Mouse (Mus musculus) heart, embryonic 10.5 days (tissue): ENCODE results near the gene Hrh1. TPM values are rescaled to one million over a fixed set of nuclear protein-coding genes. Genes with fewer than 3 reads are reported as not detected.
A peak's percentile ranks its signal among the peaks of the same experiment; 100 is the strongest.

Source experiments
- DNase-seq: peaks from one replicate; pipeline ENCODE4 v3.0.0-alpha.2; 2017; ENCODE audit warnings: low spot score
- H3K27ac ChIP-seq: fragments of 300-500 bp; sonication (generic); 2 replicates; pipeline ENCODE4 v1.5.1; 2016; ENCODE audit warnings: mild to moderate bottlenecking
- H3K27me3 ChIP-seq: fragments of 300-500 bp; sonication (generic); 2 replicates; pipeline ENCODE4 v1.6.1; 2016; ENCODE audit warnings: mild to moderate bottlenecking; ENCODE audit not compliant: poor library complexity, insufficient read depth, severe bottlenecking
- H3K36me3 ChIP-seq: fragments of 300-500 bp; sonication (generic); 2 replicates; pipeline ENCODE4 v1.6.1; 2016; ENCODE audit warnings: mild to moderate bottlenecking, moderate library complexity
- H3K4me1 ChIP-seq: fragments of 300-500 bp; sonication (generic); 2 replicates; pipeline ENCODE4 v1.6.1; 2016; ENCODE audit warnings: mild to moderate bottlenecking
- H3K4me3 ChIP-seq: fragments of 300-500 bp; sonication (generic); 2 replicates; pipeline ENCODE4 v1.5.1; 2016; ENCODE audit warnings: mild to moderate bottlenecking, moderate library complexity
- H3K9me3 ChIP-seq: fragments of 300-500 bp; sonication (generic); 2 replicates; pipeline ENCODE4 v1.6.1; 2016; ENCODE audit warnings: mild to moderate bottlenecking, moderate library complexity
- WGBS: fragments of 180-500 bp; shearing (Covaris S2); methylation state at CpG from one replicate; pipeline ENCODE4 v1.1.7; 2016; 5-methylcytosine and 5-hydroxymethylcytosine counted together
- polyA plus RNA-seq: library from polyadenylated mRNA; unstranded; fragments of >200 nt; fragmentation: Nextera tagmentation; extraction: Ambion mirVana; gene quantifications from 2 replicates; pipeline ENCODE4 v1.2.1, GENCODE M21; 2016

Hrh1 gene
- polyA plus RNA-seq, 1 experiment from 2014 or later: not detected

DNA sequence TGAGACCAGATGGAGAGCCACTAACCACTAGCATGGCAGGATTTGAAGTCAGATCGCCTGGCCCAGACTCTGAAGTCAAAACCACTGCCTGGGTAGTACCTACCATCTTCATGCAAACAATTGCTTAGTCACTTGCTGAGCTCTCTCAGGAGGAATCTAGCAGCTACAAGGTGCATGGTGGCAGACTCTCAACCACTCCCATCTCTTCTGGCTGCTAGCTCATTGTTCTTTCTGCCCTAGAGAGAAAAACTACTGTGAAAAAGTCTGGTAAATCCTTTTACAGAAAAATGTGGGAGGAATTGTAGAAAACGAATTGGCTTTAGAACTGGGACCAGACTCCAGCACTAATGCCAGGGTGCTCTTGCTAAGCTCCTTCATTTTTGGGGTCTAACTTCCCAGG, 7.6 kb upstream of the Hrh1 start:
- no peak for DNase-seq
- peaks cover 33% of the 10 kb centered on the region for H3K27me3 ChIP-seq
- no peak overlapping the region for H3K4me3 ChIP-seq
- H3K27ac ChIP-seq: no peak overlapping the region
- 69% methylated on average over 2 of the region's 2 CpGs for WGBS
- H3K36me3 ChIP-seq: no peaks in the 10 kb centered on the region
- no peaks in the 10 kb centered on the region for H3K9me3 ChIP-seq
- 0 out of 2 replicates have a peak, but pooled peaks cover 8% of the 10 kb centered on the region for H3K4me1 ChIP-seq

GRCm38 (mm10) chr6:114394982-114395381, 2.8 kb upstream of the Hrh1 start:
- Histone ChIP-seq H3K27ac (no peak overlapping the region), H3K9me3 (no peaks in the 10 kb centered on the region), H3K4me1 (peaks cover 23% of the 10 kb centered on the region), H3K4me3 (no peak overlapping the region), H3K27me3 (peaks cover 82% of the 10 kb centered on the region), H3K36me3 (no peaks in the 10 kb centered on the region)
- no peak for DNase-seq
- 66% methylated on average over 4 of the region's 4 CpGs for WGBS

DNA sequence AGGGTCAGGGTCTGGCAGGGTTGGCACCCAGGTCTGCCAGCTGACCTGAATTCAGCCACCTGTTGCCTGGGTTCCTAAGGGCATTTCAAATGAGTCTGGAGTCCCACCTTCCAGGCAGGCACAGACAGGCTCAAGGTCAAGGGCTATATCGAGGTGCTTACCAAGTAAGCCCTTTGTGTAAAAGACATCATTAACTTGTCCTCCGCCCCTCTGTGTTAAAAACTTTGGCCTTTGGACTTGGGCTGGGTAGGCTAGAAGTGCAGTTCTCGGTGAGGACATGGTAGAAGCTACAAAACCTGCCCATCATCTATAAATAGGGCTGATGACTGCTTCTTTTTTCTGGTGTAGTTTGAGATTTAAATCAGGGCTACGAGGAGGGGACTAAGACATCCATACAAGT, 1.1 kb upstream of the Hrh1 start:
- Histone ChIP-seq H3K9me3 (no peaks in the 10 kb centered on the region), H3K27ac (no peak overlapping the region), H3K4me3 (no peak overlapping the region), H3K4me1 (peaks cover 23% of the 10 kb centered on the region), H3K36me3 (no peaks in the 10 kb centered on the region), H3K27me3 (peaks cover 87% of the 10 kb centered on the region)
- no peak for DNase-seq
- 56% methylated on average over 4 of the region's 4 CpGs for WGBS

- 7% methylated on average over 11 of the region's 11 CpGs for WGBS
- peaks cover 19% of the 10 kb centered on the region for H3K4me1 ChIP-seq
- H3K27me3 ChIP-seq: peaks cover 82% of the 10 kb centered on the region
- peak overlapping the region; percentile 69 for H3K4me3 ChIP-seq
- no peak overlapping the region for H3K27ac ChIP-seq
- no peaks in the 10 kb centered on the region for H3K9me3 ChIP-seq
- no peak for DNase-seq
- no peaks in the 10 kb centered on the region for H3K36me3 ChIP-seq
These were observed 456 bp upstream of the Hrh1 start for GRCm38 (mm10) chr6:114397280-114397679.

- Histone ChIP-seq H3K9me3 (no peaks in the 10 kb centered on the region), H3K27me3 (peaks cover 70% of the 10 kb centered on the region), H3K36me3 (no peaks in the 10 kb centered on the region), H3K27ac (no peak overlapping the region), H3K4me1 (peaks cover 18% of the 10 kb centered on the region), H3K4me3 (0 out of 2 replicates have a peak overlapping the region, but pooled peaks have one; percentile 69)
- WGBS: 6% methylated on average over 9 of the region's 9 CpGs
- no peak for DNase-seq
These were observed 890 bp downstream of the Hrh1 start for GRCm38 (mm10) chr6:114398626-114399025.

DNA sequence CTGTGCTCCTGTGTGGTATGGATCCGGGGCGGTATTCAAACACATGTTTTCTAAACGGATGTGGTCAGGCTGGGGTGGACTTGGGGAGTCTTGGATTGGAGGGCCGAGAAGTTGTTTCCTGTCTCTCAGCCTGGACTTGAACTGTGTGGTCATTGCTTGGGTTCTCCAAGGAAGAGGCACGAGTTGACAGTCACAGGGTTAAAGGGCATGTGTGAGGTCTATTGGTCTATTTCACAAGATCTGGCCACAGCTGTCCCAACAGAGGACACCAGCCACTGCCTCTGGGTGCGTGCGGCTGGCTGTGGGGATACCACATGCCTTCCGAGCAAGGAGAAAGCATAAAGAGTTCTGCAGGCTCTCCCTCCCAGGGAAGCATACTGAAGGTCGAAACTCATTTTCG, 2.7 kb downstream of the Hrh1 start:
- Histone ChIP-seq H3K36me3 (no peaks in the 10 kb centered on the region), H3K27me3 (peaks cover 61% of the 10 kb centered on the region), H3K4me3 (no peak overlapping the region), H3K9me3 (no peaks in the 10 kb centered on the region), H3K27ac (no peak overlapping the region), H3K4me1 (peaks cover 24% of the 10 kb centered on the region)
- DNase-seq: no peak
- 78% methylated on average over 10 of the region's 10 CpGs for WGBS

DNA sequence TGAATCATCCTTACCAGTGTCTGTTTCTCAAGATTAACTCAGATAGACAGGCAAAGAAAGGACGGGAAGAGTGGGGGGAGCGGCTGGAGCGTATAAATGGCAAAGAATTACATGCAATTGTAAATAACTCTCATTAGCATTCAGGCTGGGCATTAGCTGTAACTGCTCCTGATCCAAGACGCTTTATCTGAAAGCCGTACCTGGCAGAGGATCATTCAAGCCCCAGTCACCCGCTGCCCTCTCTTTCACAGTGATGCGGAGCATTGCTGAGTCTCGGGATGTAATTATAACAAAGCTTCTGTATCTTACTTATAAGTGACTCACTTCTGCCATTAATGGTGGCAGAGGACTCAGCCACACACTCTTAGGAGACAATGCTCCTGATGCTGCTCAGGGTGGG, 3.1 kb downstream of the Hrh1 start:
- Histone ChIP-seq H3K27ac (no peak overlapping the region), H3K4me3 (no peak overlapping the region), H3K36me3 (no peaks in the 10 kb centered on the region), H3K27me3 (peaks cover 56% of the 10 kb centered on the region), H3K9me3 (no peaks in the 10 kb centered on the region), H3K4me1 (peaks cover 24% of the 10 kb centered on the region)
- DNase-seq: no peak
- 86% methylated on average over 8 of the region's 8 CpGs for WGBS

GRCm38 (mm10) chr6:114402161-114402560, 4.4 kb downstream of the Hrh1 start:
- 81% methylated on average over 2 of the region's 2 CpGs for WGBS
- Histone ChIP-seq H3K4me3 (no peak overlapping the region), H3K27me3 (peaks cover 43% of the 10 kb centered on the region), H3K4me1 (peaks cover 23% of the 10 kb centered on the region), H3K36me3 (no peaks in the 10 kb centered on the region), H3K27ac (no peak overlapping the region), H3K9me3 (no peaks in the 10 kb centered on the region)
- DNase-seq: no peak

DNA sequence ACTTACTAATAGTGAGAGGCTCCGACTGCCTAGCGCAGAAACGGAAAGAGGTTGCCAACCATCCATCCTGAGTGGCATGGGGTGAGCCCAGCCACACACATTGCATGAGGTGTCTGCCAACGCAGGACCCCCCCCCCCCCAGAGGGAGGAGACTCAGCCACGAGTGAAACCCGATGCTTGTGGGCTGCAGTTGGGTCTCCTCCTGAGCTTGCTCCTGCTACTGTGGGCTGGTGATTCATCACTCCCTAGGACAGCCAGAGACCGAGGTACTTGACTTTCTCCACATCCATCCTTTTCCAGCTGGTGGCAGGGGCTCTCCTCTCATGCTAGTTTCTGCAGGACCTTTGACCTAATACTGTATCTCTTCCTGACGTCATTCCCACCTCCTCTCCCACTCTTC, 5.9 kb downstream of the Hrh1 start:
- no peak overlapping the region for H3K27ac ChIP-seq
- H3K27me3 ChIP-seq: peaks cover 42% of the 10 kb centered on the region
- H3K9me3 ChIP-seq: no peaks in the 10 kb centered on the region
- no peaks in the 10 kb centered on the region for H3K36me3 ChIP-seq
- no peak for DNase-seq
- H3K4me1 ChIP-seq: peaks cover 13% of the 10 kb centered on the region
- no peak overlapping the region for H3K4me3 ChIP-seq
- WGBS: 33% methylated on average over 8 of the region's 8 CpGs

DNA sequence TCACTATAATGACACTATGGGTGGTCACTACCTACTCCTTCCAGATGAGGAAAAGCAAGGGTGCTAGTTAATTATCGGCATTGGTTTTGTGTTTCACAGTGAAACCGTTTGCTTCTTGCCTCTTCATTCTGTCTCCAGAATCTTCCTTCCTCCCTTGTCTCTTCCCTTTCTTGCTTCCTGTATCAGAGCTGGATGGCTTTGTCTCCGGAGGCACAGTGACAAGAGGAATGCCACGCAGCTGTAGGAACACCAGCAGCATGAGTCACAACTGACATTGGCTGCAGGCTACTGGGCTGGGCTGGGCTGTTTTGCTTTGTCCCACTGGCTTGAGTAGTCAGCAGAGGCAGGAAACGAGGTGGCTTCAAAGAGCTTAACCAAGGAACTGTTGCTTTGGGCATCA, 6.4 kb downstream of the Hrh1 start:
- no peak for DNase-seq

GRCm38 (mm10) chr6:114404774-114405468, 7.2 kb downstream of the Hrh1 start:
- WGBS: 79% methylated on average over 7 of the region's 7 CpGs
- no peak overlapping the region for H3K27ac ChIP-seq
- DNase-seq: no peak
- H3K4me1 ChIP-seq: peaks cover 13% of the 10 kb centered on the region
- H3K9me3 ChIP-seq: no peaks in the 10 kb centered on the region
- H3K36me3 ChIP-seq: no peaks in the 10 kb centered on the region
- H3K27me3 ChIP-seq: peaks cover 41% of the 10 kb centered on the region
- H3K4me3 ChIP-seq: no peak overlapping the region

More for the DNA sequence above, 6.4 kb downstream of the Hrh1 start:
- H3K4me3 ChIP-seq: no peak overlapping the region
- peaks cover 42% of the 10 kb centered on the region for H3K27me3 ChIP-seq
- no peaks in the 10 kb centered on the region for H3K36me3 ChIP-seq
- 32% methylated on average over 5 of the region's 5 CpGs for WGBS
- no peaks in the 10 kb centered on the region for H3K9me3 ChIP-seq
- no peak overlapping the region for H3K27ac ChIP-seq
- peaks cover 13% of the 10 kb centered on the region for H3K4me1 ChIP-seq

DNA sequence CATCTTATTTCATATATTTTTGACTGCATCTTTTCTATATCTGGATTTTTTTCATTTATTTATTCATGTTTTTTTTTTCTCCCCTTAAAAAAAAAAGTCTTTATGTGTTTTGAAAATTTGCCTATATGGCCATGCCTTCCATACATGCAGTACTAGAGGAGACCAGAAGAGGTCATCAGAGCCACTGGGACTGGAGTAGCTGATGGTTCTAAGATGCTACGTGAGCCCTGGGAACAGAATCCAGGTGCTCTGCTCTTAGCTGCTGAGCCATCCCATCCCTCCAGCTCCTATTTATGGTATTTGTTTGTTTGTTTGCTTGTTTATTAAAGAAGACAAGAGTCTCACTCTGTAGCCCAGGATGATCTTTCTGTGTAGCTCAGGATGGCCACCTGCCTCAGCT, 8.9 kb downstream of the Hrh1 start:
- 50% methylated on average over 1 of the region's 1 CpGs for WGBS
- Histone ChIP-seq H3K4me3 (no peak overlapping the region), H3K27ac (no peak overlapping the region), H3K4me1 (peaks cover 13% of the 10 kb centered on the region), H3K36me3 (no peaks in the 10 kb centered on the region), H3K9me3 (no peaks in the 10 kb centered on the region), H3K27me3 (peaks cover 40% of the 10 kb centered on the region)
- no peak for DNase-seq

DNA sequence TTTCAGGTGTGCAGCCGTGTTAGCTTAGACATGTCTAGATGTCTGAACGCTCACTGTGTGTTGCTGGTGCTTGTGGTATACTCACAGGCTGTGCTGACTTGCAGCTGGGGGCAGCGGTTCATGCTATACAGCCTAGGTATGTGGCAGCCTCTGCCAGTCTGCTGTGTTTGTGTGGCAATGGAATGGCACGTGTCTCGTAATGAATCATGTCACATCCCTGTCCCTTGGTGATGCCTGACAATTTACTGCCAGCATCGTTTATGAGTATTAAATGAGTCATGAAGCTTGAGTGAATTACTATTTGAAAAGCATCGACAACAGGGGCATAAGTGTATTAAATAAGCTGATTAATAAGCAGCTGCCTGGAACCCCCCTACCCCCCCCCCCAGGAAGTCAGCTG, 9.3 kb downstream of the Hrh1 start:
- Histone ChIP-seq H3K27me3 (peaks cover 42% of the 10 kb centered on the region), H3K4me3 (no peak overlapping the region), H3K27ac (no peak overlapping the region), H3K9me3 (no peaks in the 10 kb centered on the region), H3K36me3 (no peaks in the 10 kb centered on the region), H3K4me1 (peaks cover 13% of the 10 kb centered on the region)
- 88% methylated on average over 7 of the region's 7 CpGs for WGBS
- no peak for DNase-seq

- no peaks in the 10 kb centered on the region for H3K9me3 ChIP-seq
- no peak for DNase-seq
- no peak overlapping the region for H3K27ac ChIP-seq
- 41% methylated on average over 17 of the region's 17 CpGs for WGBS
- peaks cover 48% of the 10 kb centered on the region for H3K27me3 ChIP-seq
- no peaks in the 10 kb centered on the region for H3K36me3 ChIP-seq
- peaks cover 13% of the 10 kb centered on the region for H3K4me1 ChIP-seq
- H3K4me3 ChIP-seq: no peak overlapping the region
These were observed 10.5 kb downstream of the Hrh1 start for GRCm38 (mm10) chr6:114408278-114408677.
